ENCODE assay signal across 8 mouse cellular contexts in the genomic region with DNA sequence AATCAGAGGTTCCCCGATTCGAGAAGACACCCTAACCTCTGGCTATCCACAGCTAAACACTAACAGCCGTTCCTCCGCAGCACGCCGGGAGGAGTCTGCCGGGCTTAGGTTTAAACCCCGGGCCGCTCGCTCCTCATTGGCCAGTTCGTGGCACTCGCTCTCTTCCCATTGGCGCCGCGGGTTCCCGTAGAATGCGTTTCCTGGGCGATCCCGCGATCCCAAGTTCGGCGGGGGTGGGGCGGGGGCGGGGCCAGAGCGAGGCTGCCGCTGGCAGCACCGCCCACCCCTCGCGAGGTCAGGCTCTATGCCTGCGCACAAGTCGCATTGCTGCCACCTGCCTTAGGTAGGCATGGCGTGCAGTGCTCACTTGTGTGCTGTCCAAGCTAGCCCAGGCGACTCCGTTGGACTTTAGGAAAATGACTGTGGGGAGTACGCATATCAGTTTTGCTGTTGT. TPM values are rescaled to one million over a fixed set of nuclear protein-coding genes. Genes with fewer than 3 reads are reported as not detected.
DNase-seq lines count a peak whose midpoint lies in the region; ATAC-seq and TF ChIP-seq lines count a peak whose summit lies in the region.

Gene Ccnb1, minus strand, starts transcription at position 157 of the 454 bp plus-strand sequence.

- H3K4me1 ChIP-seq in G1E (ENCODE audit: insufficient read depth, low read depth, low read length), result peaks cover 57% of the 10 kb centered on the region
- H3K4me1 ChIP-seq in forebrain, postnatal 0 days (ENCODE audit: insufficient read depth), result no peaks in the 10 kb centered on the region
- peaks cover 19% of the 10 kb centered on the region for H3K4me1 ChIP-seq in lung, embryonic 16.5 days (replicated peaks; ENCODE audit: control insufficient read depth, insufficient read depth, low read length)

- H3K9ac ChIP-seq in forebrain, postnatal 0 days, result peak within 1 kb of the TSS; percentile 51
- H3K9ac ChIP-seq in lung, embryonic 16.5 days (ENCODE audit: low read length), result peak within 1 kb of the TSS; percentile 87

- peaks cover 38% of the 10 kb centered on the region for H3K36me3 ChIP-seq in G1E (replicated peaks)
- no peaks in the 10 kb centered on the region for H3K36me3 ChIP-seq in forebrain, postnatal 0 days (ENCODE audit: insufficient read depth)
- peaks cover 15% of the 10 kb centered on the region for H3K36me3 ChIP-seq in lung, embryonic 16.5 days (ENCODE audit: control insufficient read depth, insufficient read depth, low read length)

- DNase-seq in G1E (ENCODE audit: low spot score), result peak; percentile 92
- peak; percentile 88 to 91 for DNase-seq in cerebellum, adult 18-20 months
- DNase-seq in forebrain, postnatal 0 days, result peak; percentile 96
- DNase-seq in layer of hippocampus, adult 9-10 months (ENCODE audit: low spot score), result peak; percentile 32
- peak; percentile 82 for DNase-seq in ovary, postnatal 10 days (ENCODE audit: low spot score)
- DNase-seq in thymus, postnatal 10 days (ENCODE audit: low spot score in 2 of 2), result peak; percentile 88 to 90

- ATAC-seq in G1E (ENCODE audit: extremely low read depth, insufficient number of reproducible peaks, low FRiP score, poor library complexity, severe bottlenecking), result peak; percentile 94
- ATAC-seq in forebrain, postnatal 0 days, result peak; percentile 100
- peak; percentile 93 to 98 for ATAC-seq in hematopoietic stem cell, adult 5-6 weeks (replicated peaks in 1 of 2; ENCODE audit: insufficient read depth in 1 of 2, low FRiP score in 2 of 2, low TSS enrichment in 1 of 2, low read depth in 1 of 2, poor library complexity in 2 of 2, severe bottlenecking in 2 of 2)
- ATAC-seq in lung, embryonic 16.5 days (ENCODE audit: low read depth), result peak; percentile 98

- H3K9me3 ChIP-seq in G1E (replicated peaks), result no peaks in the 10 kb centered on the region
- no peaks in the 10 kb centered on the region for H3K9me3 ChIP-seq in forebrain, postnatal 0 days (ENCODE audit: low read length)
- no peaks in the 10 kb centered on the region for H3K9me3 ChIP-seq in lung, embryonic 16.5 days (ENCODE audit: control insufficient read depth, low read length)

- H3K4me3 ChIP-seq in G1E (ENCODE audit: low read depth, low read length), result peak within 1 kb of the TSS; percentile 90
- peak within 1 kb of the TSS; percentile 59 for H3K4me3 ChIP-seq in forebrain, postnatal 0 days (ENCODE audit: low read depth, low read length)
- H3K4me3 ChIP-seq in lung, embryonic 16.5 days (ENCODE audit: low read length), result peak within 1 kb of the TSS; percentile 76

- peak within 1 kb of the TSS; percentile 100 for H3K4me2 ChIP-seq in forebrain, postnatal 0 days (ENCODE audit: low read depth)
- H3K4me2 ChIP-seq in lung, embryonic 16.5 days (ENCODE audit: low read depth, low read length), result peak within 1 kb of the TSS; percentile 68

- H3K27ac ChIP-seq in forebrain, postnatal 0 days (ENCODE audit: low read depth, low read length), result no peak within 1 kb of the TSS
- peak within 1 kb of the TSS; percentile 59; the same call in 1 of the 2 replicates for H3K27ac ChIP-seq in lung, embryonic 16.5 days (ENCODE audit: low read length)

- no peak for TF ChIP-seq CTCF in G1E (IDR thresholded peaks at IDR 0.05; ENCODE audit: low read depth, low read length)
- peak; percentile 49 for TF ChIP-seq CTCF in forebrain, postnatal 0 days (IDR thresholded peaks at IDR 0.05; ENCODE audit: low read depth)

- WGBS in forebrain, postnatal 0 days, result under 1% methylated on average over 35 of the region's 35 CpGs
- WGBS in lung, embryonic 16.5 days, result under 1% methylated on average over 35 of the region's 35 CpGs

- H3K27me3 ChIP-seq in G1E (ENCODE audit: insufficient read depth, low read length), result no peaks in the 10 kb centered on the region
- no peaks in the 10 kb centered on the region for H3K27me3 ChIP-seq in forebrain, postnatal 0 days (ENCODE audit: insufficient read depth, low read length)
- H3K27me3 ChIP-seq in lung, embryonic 16.5 days (ENCODE audit: control insufficient read depth, insufficient read depth, low read depth, low read length), result no peaks in the 10 kb centered on the region

RNA-seq across cellular contexts. Expression of gene Ccnb1, which starts in this region (rescaled TPM):
- total RNA-seq in G1E (2014; fragmentation: Nextera tagmentation) (275 and 281 TPM in 2 replicates), G1E (2017) (312 and 341 TPM in 2 replicates)
- 6.0 and 7.1 TPM in 2 replicates for polyA plus RNA-seq in G1E (2012)
- 16.5 and 17.1 TPM in 2 replicates for total RNA-seq in forebrain, postnatal 0 days (2014; rRNA removed)
- 22.8 and 26.2 TPM in 2 replicates for polyA plus RNA-seq in forebrain, postnatal 0 days (2015; fragmentation: Nextera tagmentation; extraction: Ambion mirVana)
- total RNA-seq in hematopoietic stem cell, adult 5-6 weeks (2017), result 91.3 and 108 TPM in 2 replicates
- 271 and 277 TPM in 2 replicates for polyA plus RNA-seq in lung, embryonic 16.5 days (2015; fragmentation: Nextera tagmentation; extraction: Ambion mirVana)

Comparison
In these comparisons a context has a peak if more than half of its experiments do, and no peak if none do; other contexts are left out.
1. DNase-seq: peak in every context shown above with its lines; median percentile 96 in forebrain, postnatal 0 days; 92 in G1E; 90 in cerebellum, adult 18-20 months; 89 in thymus, postnatal 10 days; 82 in ovary, postnatal 10 days; 32 in layer of hippocampus, adult 9-10 months.